Mouse (Mus musculus): ENCODE results near the gene Tor1aip2. TPM values are rescaled to one million over a fixed set of nuclear protein-coding genes. Genes with fewer than 3 reads are reported as not detected.
A peak's percentile ranks its signal among the peaks of the same experiment; 100 is the strongest.

Tor1aip2 gene
- polyA plus RNA-seq, 1 experiment from 2014 or later: 77.3 TPM

- no peak for ATAC-seq (ENCODE audit: low read depth)
- Histone ChIP-seq H3K4me3 (no peak overlapping the region), H3K36me3 (no peaks in the 10 kb centered on the region), H3K4me1 (replicated peaks) (peaks cover 17% of the 10 kb centered on the region), H3K4me2 (no peak overlapping the region), H3K9ac (no peak overlapping the region), H3K27me3 (peaks cover under 1% of the 10 kb centered on the region; the same call in 1 of the 2 replicates), H3K9me3 (no peaks in the 10 kb centered on the region), H3K27ac (replicated peaks) (no peak overlapping the region)
- WGBS: 82% methylated on average over 5 of the region's 5 CpGs
Measured at GRCm38 (mm10) chr1:156087586-156087985, 52.4 kb downstream of the Tor1aip2 start.

- Histone ChIP-seq H3K9me3 (no peaks in the 10 kb centered on the region), H3K27me3 (peaks cover 4% of the 10 kb centered on the region), H3K4me2 (no peak overlapping the region), H3K4me1 (replicated peaks) (peaks cover 17% of the 10 kb centered on the region), H3K36me3 (no peaks in the 10 kb centered on the region), H3K27ac (replicated peaks) (peak overlapping the region; percentile 38; the same call in 1 of the 2 replicates), H3K4me3 (no peak overlapping the region), H3K9ac (no peak overlapping the region)
- ATAC-seq (ENCODE audit: low read depth): peak; percentile 21
- WGBS: 61% methylated on average over 8 of the region's 8 CpGs
Measured at GRCm38 (mm10) chr1:156089561-156089960, 54.4 kb downstream of the Tor1aip2 start.

- H3K36me3 ChIP-seq: no peaks in the 10 kb centered on the region
- ATAC-seq (ENCODE audit: low read depth): peak; percentile 88
- H3K27ac ChIP-seq (replicated peaks): peak overlapping the region; percentile 75
- H3K4me3 ChIP-seq: no peak overlapping the region
- H3K4me2 ChIP-seq: no peak overlapping the region
- no peak overlapping the region for H3K9ac ChIP-seq
- no peaks in the 10 kb centered on the region for H3K9me3 ChIP-seq
- H3K4me1 ChIP-seq (replicated peaks): peaks cover 17% of the 10 kb centered on the region
- WGBS: 19% methylated on average over 4 of the region's 4 CpGs
- peaks cover 4% of the 10 kb centered on the region for H3K27me3 ChIP-seq
Measured at GRCm38 (mm10) chr1:156090042-156090441, 54.8 kb downstream of the Tor1aip2 start.

GRCm38 (mm10) chr1:156091811-156092210 is 56.6 kb downstream of the Tor1aip2 start:
- no peak overlapping the region for H3K4me3 ChIP-seq
- H3K36me3 ChIP-seq: no peaks in the 10 kb centered on the region
- H3K27ac ChIP-seq (replicated peaks): no peak overlapping the region
- WGBS: 82% methylated on average over 4 of the region's 4 CpGs
- H3K9me3 ChIP-seq: no peaks in the 10 kb centered on the region
- no peak overlapping the region for H3K4me2 ChIP-seq
- H3K9ac ChIP-seq: no peak overlapping the region
- peaks cover 4% of the 10 kb centered on the region for H3K27me3 ChIP-seq
- no peak for ATAC-seq (ENCODE audit: low read depth)
- peaks cover 17% of the 10 kb centered on the region for H3K4me1 ChIP-seq (replicated peaks)

- H3K27ac ChIP-seq (replicated peaks): no peak overlapping the region
- peaks cover 10% of the 10 kb centered on the region for H3K4me1 ChIP-seq (replicated peaks)
- ATAC-seq (ENCODE audit: low read depth): no peak
- H3K36me3 ChIP-seq: no peaks in the 10 kb centered on the region
- no peak overlapping the region for H3K4me3 ChIP-seq
- H3K27me3 ChIP-seq: 0 out of 2 replicates have a peak, but pooled peaks cover 5% of the 10 kb centered on the region
- 92% methylated on average over 2 of the region's 2 CpGs for WGBS
- H3K9ac ChIP-seq: no peak overlapping the region
- no peak overlapping the region for H3K4me2 ChIP-seq
- peaks cover 14% of the 10 kb centered on the region; the same call in 1 of the 2 replicates for H3K9me3 ChIP-seq
Measured at GRCm38 (mm10) chr1:156103763-156104162, 68.6 kb downstream of the Tor1aip2 start.

- Histone ChIP-seq H3K27ac (replicated peaks) (no peak overlapping the region), H3K36me3 (no peaks in the 10 kb centered on the region), H3K27me3 (peaks cover 9% of the 10 kb centered on the region; the same call in 1 of the 2 replicates), H3K9me3 (peaks cover 4% of the 10 kb centered on the region; the same call in 1 of the 2 replicates), H3K4me3 (no peak overlapping the region), H3K4me2 (no peak overlapping the region), H3K9ac (no peak overlapping the region), H3K4me1 (replicated peaks) (peaks cover 13% of the 10 kb centered on the region)
- 70% methylated on average over 2 of the region's 2 CpGs for WGBS
- ATAC-seq (ENCODE audit: low read depth): no peak
Measured at GRCm38 (mm10) chr1:156105381-156105780, 70.2 kb downstream of the Tor1aip2 start.

GRCm38 (mm10) chr1:156107424-156107823 is 72.2 kb downstream of the Tor1aip2 start:
- ATAC-seq (ENCODE audit: low read depth): no peak
- Histone ChIP-seq H3K27ac (replicated peaks) (no peak overlapping the region), H3K4me2 (no peak overlapping the region), H3K4me1 (replicated peaks) (peaks cover 23% of the 10 kb centered on the region), H3K4me3 (no peak overlapping the region), H3K9ac (no peak overlapping the region), H3K27me3 (peaks cover 16% of the 10 kb centered on the region), H3K36me3 (no peaks in the 10 kb centered on the region), H3K9me3 (no peaks in the 10 kb centered on the region)
- 92% methylated on average over 2 of the region's 2 CpGs for WGBS

- 6% methylated on average over 10 of the region's 10 CpGs for WGBS
- H3K9ac ChIP-seq: no peak overlapping the region
- H3K27ac ChIP-seq (replicated peaks): 0 out of 2 replicates have a peak overlapping the region, but pooled peaks have one; percentile 9
- peaks cover 16% of the 10 kb centered on the region for H3K27me3 ChIP-seq
- peak; percentile 53; the same call in 1 of the 2 replicates for ATAC-seq (ENCODE audit: low read depth)
- H3K4me3 ChIP-seq: no peak overlapping the region
- no peaks in the 10 kb centered on the region for H3K36me3 ChIP-seq
- no peaks in the 10 kb centered on the region for H3K9me3 ChIP-seq
- peak overlapping the region; percentile 9; the same call in 1 of the 2 replicates for H3K4me2 ChIP-seq
- peaks cover 23% of the 10 kb centered on the region for H3K4me1 ChIP-seq (replicated peaks)
Measured at GRCm38 (mm10) chr1:156108400-156108799, 73.2 kb downstream of the Tor1aip2 start.

- no peak for ATAC-seq (ENCODE audit: low read depth)
- Histone ChIP-seq H3K9me3 (no peaks in the 10 kb centered on the region), H3K27me3 (peaks cover 21% of the 10 kb centered on the region), H3K36me3 (no peaks in the 10 kb centered on the region), H3K4me1 (replicated peaks) (peaks cover 21% of the 10 kb centered on the region), H3K9ac (no peak overlapping the region), H3K4me3 (no peak overlapping the region), H3K27ac (replicated peaks) (no peak overlapping the region), H3K4me2 (no peak overlapping the region)
- 76% methylated on average over 9 of the region's 9 CpGs for WGBS
Measured at GRCm38 (mm10) chr1:156111090-156111489, 75.9 kb downstream of the Tor1aip2 start.

GRCm38 (mm10) chr1:156111728-156112127 is 76.5 kb downstream of the Tor1aip2 start:
- Histone ChIP-seq H3K27ac (replicated peaks) (no peak overlapping the region), H3K9me3 (no peaks in the 10 kb centered on the region), H3K9ac (peak overlapping the region; percentile 45; the same call in 1 of the 2 replicates)

GRCm38 (mm10) chr1:156112142-156112541 is 76.9 kb downstream of the Tor1aip2 start:
- Histone ChIP-seq H3K9ac (0 out of 2 replicates have a peak overlapping the region, but pooled peaks have one; percentile 45), H3K27me3 (peaks cover 23% of the 10 kb centered on the region), H3K4me2 (no peak overlapping the region), H3K4me1 (replicated peaks) (peaks cover 19% of the 10 kb centered on the region), H3K4me3 (no peak overlapping the region), H3K36me3 (no peaks in the 10 kb centered on the region), H3K9me3 (no peaks in the 10 kb centered on the region), H3K27ac (replicated peaks) (no peak overlapping the region)
- 61% methylated on average over 7 of the region's 7 CpGs for WGBS
- no peak for ATAC-seq (ENCODE audit: low read depth)

More at GRCm38 (mm10) chr1:156111728-156112127, 76.5 kb downstream of the Tor1aip2 start:
- no peak overlapping the region for H3K4me2 ChIP-seq
- peaks cover 25% of the 10 kb centered on the region for H3K27me3 ChIP-seq
- WGBS: 36% methylated on average over 12 of the region's 12 CpGs
- H3K4me3 ChIP-seq: no peak overlapping the region
- no peaks in the 10 kb centered on the region for H3K36me3 ChIP-seq
- peaks cover 19% of the 10 kb centered on the region for H3K4me1 ChIP-seq (replicated peaks)
- no peak for ATAC-seq (ENCODE audit: low read depth)

- Histone ChIP-seq H3K9me3 (no peaks in the 10 kb centered on the region), H3K9ac (no peak overlapping the region), H3K27ac (replicated peaks) (no peak overlapping the region), H3K4me2 (no peak overlapping the region), H3K36me3 (no peaks in the 10 kb centered on the region), H3K4me3 (no peak overlapping the region), H3K27me3 (peaks cover 20% of the 10 kb centered on the region), H3K4me1 (replicated peaks) (peaks cover 11% of the 10 kb centered on the region)
- no peak for ATAC-seq (ENCODE audit: low read depth)
- 83% methylated on average over 8 of the region's 8 CpGs for WGBS
Measured at GRCm38 (mm10) chr1:156113884-156114499, 78.8 kb downstream of the Tor1aip2 start.
